Mouse (Mus musculus): ENCODE measurements at regions not wholly inside any gene's neighbourhood (a gene's known extent, or its start where the extent isn't known, plus 50 kb on each side); places are given as distances from the start of the nearest gene placed in this dataset.

DNA sequence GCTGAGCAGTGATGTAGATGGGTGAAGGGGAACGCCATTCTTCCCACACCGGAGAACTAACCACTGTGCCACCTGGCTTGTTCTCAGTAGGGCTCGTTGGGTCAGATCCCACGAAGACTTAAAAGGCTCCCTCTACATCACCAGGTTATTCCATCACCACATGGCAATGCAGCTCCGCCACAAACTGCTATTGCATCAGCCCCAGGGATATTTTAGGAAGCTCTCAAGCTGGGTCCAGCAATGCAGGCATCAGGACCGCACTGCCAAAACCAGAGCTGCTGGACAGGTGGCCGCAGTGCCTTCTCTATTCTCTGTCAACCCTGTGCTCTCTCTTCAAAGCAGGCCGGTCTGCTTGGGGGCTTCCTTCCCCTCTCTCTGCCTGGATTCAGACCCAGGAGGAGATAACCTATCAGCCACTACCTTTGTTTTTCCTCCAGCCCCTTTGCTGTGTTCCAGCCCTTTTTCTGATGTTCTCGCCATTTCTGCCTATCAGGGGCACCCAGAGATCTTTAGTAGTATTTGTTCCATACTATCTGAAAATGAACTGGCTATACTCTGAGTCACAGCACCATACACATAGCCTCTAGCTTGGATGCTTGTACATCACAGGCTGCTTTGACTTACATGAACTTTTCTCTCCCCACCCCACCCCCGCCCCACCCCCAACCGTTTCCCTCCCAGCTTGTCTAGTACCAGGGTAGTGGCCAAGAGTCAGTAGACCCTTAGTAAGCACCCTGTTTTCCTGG is 87.8 kb upstream of the Ssbp2 start:
- 72% methylated on average over 11 of the region's 11 CpGs for WGBS
- H3K9me3 ChIP-seq, result no peaks in the 10 kb centered on the region
- peak overlapping the region; percentile 98 for H3K27ac ChIP-seq
- DNase-seq (ENCODE audit: extremely low spot score, low spot score), result peak; percentile 18
- no peaks in the 10 kb centered on the region for H3K27me3 ChIP-seq (ENCODE audit: poor library complexity, severe bottlenecking)
- no peaks in the 10 kb centered on the region for H3K36me3 ChIP-seq (replicated peaks)
- no peak overlapping the region for H3K4me3 ChIP-seq
- H3K4me1 ChIP-seq, result peaks cover 76% of the 10 kb centered on the region

- WGBS, result 16% methylated on average over 3 of the region's 3 CpGs
- peak; percentile 64 for DNase-seq (ENCODE audit: extremely low spot score, low spot score)
- Histone ChIP-seq H3K27ac (peak overlapping the region; percentile 98), H3K27me3 (ENCODE audit: poor library complexity, severe bottlenecking) (no peaks in the 10 kb centered on the region), H3K9me3 (no peaks in the 10 kb centered on the region), H3K4me3 (no peak overlapping the region), H3K4me1 (peaks cover 63% of the 10 kb centered on the region), H3K36me3 (replicated peaks) (no peaks in the 10 kb centered on the region)
Measured at GRCm38 (mm10) chr13:91374141-91374540, 85.9 kb upstream of the Ssbp2 start.

DNA sequence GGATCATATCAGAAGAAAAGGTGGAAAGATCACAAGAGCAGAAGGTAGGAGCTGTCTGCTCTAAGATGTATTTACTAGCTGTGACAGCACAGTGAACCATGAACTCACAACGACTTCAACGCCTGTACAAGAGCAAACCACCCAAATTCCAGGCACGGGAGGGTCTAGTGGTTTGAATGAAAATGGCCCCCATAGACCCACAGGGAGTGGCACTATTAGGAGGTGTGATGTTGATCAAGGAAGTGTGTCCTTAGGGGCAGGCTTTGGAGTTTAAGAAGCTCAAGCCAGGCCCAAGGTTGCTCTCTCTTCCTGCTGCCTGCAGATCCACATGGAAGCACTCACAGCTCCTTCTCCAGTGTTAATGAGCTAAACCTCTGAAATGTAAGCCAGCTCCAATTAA is 83.5 kb upstream of the Ssbp2 start:
- Histone ChIP-seq H3K27me3 (ENCODE audit: poor library complexity, severe bottlenecking) (no peaks in the 10 kb centered on the region), H3K36me3 (replicated peaks) (no peaks in the 10 kb centered on the region), H3K4me1 (peaks cover 47% of the 10 kb centered on the region), H3K4me3 (no peak overlapping the region), H3K27ac (no peak overlapping the region), H3K9me3 (no peaks in the 10 kb centered on the region)
- no peak for DNase-seq (ENCODE audit: extremely low spot score, low spot score)
- 91% methylated on average over 3 of the region's 3 CpGs for WGBS

- 94% methylated on average over 7 of the region's 7 CpGs for WGBS
- H3K9me3 ChIP-seq, result no peaks in the 10 kb centered on the region
- H3K27ac ChIP-seq, result no peak overlapping the region
- no peaks in the 10 kb centered on the region for H3K27me3 ChIP-seq (ENCODE audit: poor library complexity, severe bottlenecking)
- peaks cover 38% of the 10 kb centered on the region for H3K4me1 ChIP-seq
- DNase-seq (ENCODE audit: extremely low spot score, low spot score), result no peak
- no peak overlapping the region for H3K4me3 ChIP-seq
- H3K36me3 ChIP-seq (replicated peaks), result no peaks in the 10 kb centered on the region
Measured at GRCm38 (mm10) chr13:91377428-91377827, 82.7 kb upstream of the Ssbp2 start.

DNA sequence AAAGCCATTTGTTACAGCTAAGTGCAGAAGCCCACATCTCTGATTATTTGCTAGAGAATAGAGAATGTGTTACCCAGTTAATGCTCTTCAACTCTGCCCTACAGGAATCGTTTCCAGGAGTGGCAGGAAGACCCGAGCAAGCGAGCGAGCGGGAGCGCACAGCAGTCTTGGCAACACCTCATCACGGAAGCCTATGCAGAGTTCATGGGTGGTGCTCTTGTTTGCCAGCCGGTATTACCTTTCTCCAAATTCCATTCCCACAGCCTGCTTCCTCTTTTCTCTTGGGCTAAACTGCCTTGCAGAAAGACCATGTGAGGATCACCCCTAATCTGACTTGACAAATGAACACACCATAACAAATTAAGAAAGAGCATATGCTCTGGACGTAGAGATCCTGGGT is 82.1 kb upstream of the Ssbp2 start:
- no peak overlapping the region for H3K27ac ChIP-seq
- H3K27me3 ChIP-seq (ENCODE audit: poor library complexity, severe bottlenecking), result no peaks in the 10 kb centered on the region
- H3K9me3 ChIP-seq, result no peaks in the 10 kb centered on the region
- no peaks in the 10 kb centered on the region for H3K36me3 ChIP-seq (replicated peaks)
- no peak overlapping the region for H3K4me3 ChIP-seq
- peaks cover 33% of the 10 kb centered on the region for H3K4me1 ChIP-seq
- no peak for DNase-seq (ENCODE audit: extremely low spot score, low spot score)
- 94% methylated on average over 9 of the region's 9 CpGs for WGBS

GRCm38 (mm10) chr13:91385393-91385792 is 74.7 kb upstream of the Ssbp2 start:
- DNase-seq (ENCODE audit: extremely low spot score, low spot score), result no peak
- 81% methylated on average over 4 of the region's 4 CpGs for WGBS
- Histone ChIP-seq H3K27me3 (ENCODE audit: poor library complexity, severe bottlenecking) (no peaks in the 10 kb centered on the region), H3K36me3 (replicated peaks) (no peaks in the 10 kb centered on the region), H3K4me1 (peaks cover 23% of the 10 kb centered on the region), H3K9me3 (no peaks in the 10 kb centered on the region), H3K4me3 (no peak overlapping the region), H3K27ac (no peak overlapping the region)

DNA sequence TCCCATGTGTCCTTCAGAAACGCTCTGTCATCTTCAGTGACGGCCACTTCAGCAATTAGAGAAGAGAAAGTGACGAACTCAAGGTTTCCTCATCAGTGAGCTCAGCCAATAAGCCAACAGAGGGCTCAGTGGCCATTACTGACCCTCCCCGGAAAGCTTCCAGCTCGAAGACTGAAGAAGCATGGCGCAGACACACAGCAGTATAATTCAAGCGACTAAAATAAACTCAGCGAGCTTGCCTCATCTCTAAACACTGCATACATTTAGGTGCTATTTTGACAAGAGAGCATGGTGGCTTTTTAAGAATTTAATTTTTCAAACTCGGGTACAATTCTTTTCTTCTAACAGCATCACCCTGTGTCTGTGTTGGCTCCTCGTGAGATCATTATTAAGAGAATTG is 72.2 kb upstream of the Ssbp2 start:
- H3K4me1 ChIP-seq, result peaks cover 38% of the 10 kb centered on the region
- no peaks in the 10 kb centered on the region for H3K9me3 ChIP-seq
- no peaks in the 10 kb centered on the region for H3K27me3 ChIP-seq (ENCODE audit: poor library complexity, severe bottlenecking)
- no peak overlapping the region for H3K27ac ChIP-seq
- H3K4me3 ChIP-seq, result no peak overlapping the region
- no peak for DNase-seq (ENCODE audit: extremely low spot score, low spot score)
- WGBS, result 75% methylated on average over 10 of the region's 10 CpGs
- no peaks in the 10 kb centered on the region for H3K36me3 ChIP-seq (replicated peaks)

DNA sequence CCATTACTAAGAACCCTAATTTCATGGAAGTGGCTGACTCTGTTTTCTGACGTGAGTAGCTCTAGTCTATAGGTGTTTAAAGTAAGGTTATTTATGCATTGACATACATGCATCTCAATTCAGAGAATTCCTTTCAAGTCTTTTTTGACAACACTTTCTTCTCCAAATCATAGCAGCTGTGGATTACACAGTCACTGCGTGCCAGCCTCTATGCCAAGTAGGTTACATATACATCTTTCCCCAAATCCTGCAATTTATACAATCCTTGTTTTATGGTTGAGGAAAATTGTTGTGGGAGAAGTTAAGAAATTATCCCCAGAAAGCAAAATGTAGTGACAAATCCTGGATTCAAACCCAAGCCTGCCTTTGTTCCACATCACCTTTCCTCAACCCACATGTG is 56.5 kb upstream of the Ssbp2 start:
- no peak overlapping the region for H3K4me3 ChIP-seq
- no peaks in the 10 kb centered on the region for H3K9me3 ChIP-seq
- no peak overlapping the region for H3K27ac ChIP-seq
- no peaks in the 10 kb centered on the region for H3K36me3 ChIP-seq (replicated peaks)
- no peaks in the 10 kb centered on the region for H3K27me3 ChIP-seq (ENCODE audit: poor library complexity, severe bottlenecking)
- H3K4me1 ChIP-seq, result no peaks in the 10 kb centered on the region
- WGBS, result 94% methylated on average over 2 of the region's 2 CpGs
- no peak for DNase-seq (ENCODE audit: extremely low spot score, low spot score)

- no peaks in the 10 kb centered on the region for H3K27me3 ChIP-seq (ENCODE audit: poor library complexity, severe bottlenecking)
- H3K4me1 ChIP-seq, result no peaks in the 10 kb centered on the region
- H3K27ac ChIP-seq, result no peak overlapping the region
- H3K9me3 ChIP-seq, result no peaks in the 10 kb centered on the region
- H3K4me3 ChIP-seq, result no peak overlapping the region
- no peaks in the 10 kb centered on the region for H3K36me3 ChIP-seq (replicated peaks)
- WGBS, result 88% methylated on average over 2 of the region's 2 CpGs
- DNase-seq (ENCODE audit: extremely low spot score, low spot score), result no peak
Measured at GRCm38 (mm10) chr13:91405027-91405426, 55.1 kb upstream of the Ssbp2 start.

GRCm38 (mm10) chr13:91410116-91410515 is 50.0 kb upstream of the Ssbp2 start:
- no peaks in the 10 kb centered on the region for H3K9me3 ChIP-seq
- no peak overlapping the region for H3K27ac ChIP-seq
- no peaks in the 10 kb centered on the region for H3K4me1 ChIP-seq
- H3K36me3 ChIP-seq (replicated peaks), result no peaks in the 10 kb centered on the region
- no peak for DNase-seq (ENCODE audit: extremely low spot score, low spot score)
- no peak overlapping the region for H3K4me3 ChIP-seq
- H3K27me3 ChIP-seq (ENCODE audit: poor library complexity, severe bottlenecking), result no peaks in the 10 kb centered on the region
